Mouse (Mus musculus) liver, embryonic 12.5 days (tissue): ENCODE measurements around the gene Nars2. TPM values are rescaled to one million over a fixed set of nuclear protein-coding genes. Genes with fewer than 3 reads are reported as not detected.
A peak's percentile ranks its signal among the peaks of the same experiment; 100 is the strongest.
"Not testable (repeated sequence)": the region's sequence is repeated elsewhere in the genome, so short reads cannot be mapped to it uniquely, and the experiment has no call there.

Source experiments
- ATAC-seq: fragments of 200-750 bp; cut with Nextera tagmentation; 2 replicates; pipeline ENCODE4 v1.8.0; 2017; ENCODE audit warnings: moderate number of reproducible peaks, mild to moderate bottlenecking, moderate library complexity
- H3K27ac ChIP-seq: fragments of 300-500 bp; sonication (generic); 2 replicates; pipeline ENCODE4 v1.5.1; 2016; ENCODE audit warnings: mild to moderate bottlenecking
- H3K27me3 ChIP-seq: fragments of 300-500 bp; sonication (generic); replicated peaks from 2 replicates; pipeline ENCODE4 v1.6.1; 2016; ENCODE audit warnings: mild to moderate bottlenecking, moderate library complexity
- H3K36me3 ChIP-seq: fragments of 300-500 bp; sonication (generic); 2 replicates; pipeline ENCODE4 v1.6.1; 2016; ENCODE audit warnings: mild to moderate bottlenecking, moderate library complexity
- H3K4me1 ChIP-seq: fragments of 300-500 bp; sonication (generic); 2 replicates; pipeline ENCODE4 v1.6.1; 2016
- H3K4me2 ChIP-seq: fragments of 300-500 bp; sonication (generic); 2 replicates; pipeline ENCODE4 v1.6.1; 2016; ENCODE audit warnings: mild to moderate bottlenecking, moderate library complexity
- H3K4me3 ChIP-seq: fragments of 300-500 bp; sonication (generic); 2 replicates; pipeline ENCODE4 v1.5.1; 2016; ENCODE audit warnings: mild to moderate bottlenecking, moderate library complexity
- H3K9ac ChIP-seq: fragments of 300-500 bp; sonication (generic); 2 replicates; pipeline ENCODE4 v1.6.1; 2016; ENCODE audit warnings: mild to moderate bottlenecking, moderate library complexity
- H3K9me3 ChIP-seq: fragments of 300-500 bp; sonication (generic); replicated peaks from 2 replicates; pipeline ENCODE4 v1.6.1; 2016; ENCODE audit warnings: mild to moderate bottlenecking, moderate library complexity
- WGBS: fragments of 180-500 bp; shearing (Covaris S2); methylation state at CpG from one replicate; pipeline ENCODE4 v1.1.7; 2016; ENCODE audit not compliant: insufficient replicate concordance; 5-methylcytosine and 5-hydroxymethylcytosine counted together
- polyA plus RNA-seq: library from polyadenylated mRNA; unstranded; fragments of >200 nt; fragmentation: Nextera tagmentation; extraction: Ambion mirVana; gene quantifications from 2 replicates; pipeline ENCODE4 v1.2.1, GENCODE M21; 2016

The Nars2 gene
- polyA plus RNA-seq, 1 experiment from 2014 or later = 21.8 TPM

- WGBS = 2% methylated on average over 2 of the region's 2 CpGs
- 0 out of 2 replicates have a peak, but pooled peaks have one; percentile 42 for ATAC-seq
- Histone ChIP-seq H3K9me3 (no peaks in the 10 kb centered on the region), H3K27ac (no peak overlapping the region), H3K4me3 (no peak overlapping the region), H3K36me3 (no peaks in the 10 kb centered on the region), H3K9ac (no peak overlapping the region), H3K27me3 (peaks cover 5% of the 10 kb centered on the region; the same call in 1 of the 2 replicates), H3K4me1 (0 out of 2 replicates have a peak, but pooled peaks cover 4% of the 10 kb centered on the region), H3K4me2 (no peak overlapping the region)
Observed at GRCm38 (mm10) chr7:96915452-96916105, 35.7 kb upstream of the Nars2 start.

- H3K27me3 ChIP-seq = no peaks in the 10 kb centered on the region; the same call in 1 of the 2 replicates
- no peaks in the 10 kb centered on the region for H3K4me1 ChIP-seq
- no peak overlapping the region for H3K4me2 ChIP-seq
- 74% methylated on average over 7 of the region's 7 CpGs for WGBS
- no peaks in the 10 kb centered on the region for H3K9me3 ChIP-seq
- H3K36me3 ChIP-seq = no peaks in the 10 kb centered on the region
- H3K4me3 ChIP-seq = no peak overlapping the region
- no peak overlapping the region for H3K9ac ChIP-seq
- ATAC-seq = no peak
- no peak overlapping the region for H3K27ac ChIP-seq
Observed at GRCm38 (mm10) chr7:96920447-96921095, 30.7 kb upstream of the Nars2 start.

DNA sequence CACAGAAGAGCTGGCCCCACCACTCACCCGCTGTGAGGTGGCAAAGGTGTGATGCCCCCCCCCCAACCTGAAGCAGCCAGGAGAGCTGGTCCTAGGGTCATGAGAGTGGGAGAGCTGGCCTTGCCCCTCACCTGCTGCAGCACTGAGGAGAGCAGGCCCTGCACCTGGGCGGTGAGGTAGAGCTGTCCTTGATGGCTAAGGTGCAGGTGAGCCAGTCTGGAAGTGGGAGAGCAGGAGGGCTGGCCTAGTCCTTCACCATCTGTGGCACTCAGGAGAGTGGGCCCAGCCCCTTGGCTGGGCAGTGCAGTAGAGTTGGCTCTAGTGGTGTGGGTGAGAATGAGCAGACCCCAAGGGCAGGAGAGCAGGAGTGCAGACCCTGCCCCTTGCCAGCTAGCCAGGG is 28.4 kb upstream of the Nars2 start:
- WGBS = 75% methylated on average over 2 of the region's 2 CpGs
- no peak overlapping the region for H3K4me2 ChIP-seq
- no peaks in the 10 kb centered on the region for H3K4me1 ChIP-seq
- H3K36me3 ChIP-seq = no peaks in the 10 kb centered on the region
- no peak overlapping the region for H3K4me3 ChIP-seq
- H3K9me3 ChIP-seq = no peaks in the 10 kb centered on the region
- H3K27ac ChIP-seq = no peak overlapping the region
- H3K27me3 ChIP-seq = no peaks in the 10 kb centered on the region; the same call in 1 of the 2 replicates
- no peak overlapping the region for H3K9ac ChIP-seq
- 0 out of 2 replicates have a peak, but pooled peaks have one; percentile 30 for ATAC-seq

DNA sequence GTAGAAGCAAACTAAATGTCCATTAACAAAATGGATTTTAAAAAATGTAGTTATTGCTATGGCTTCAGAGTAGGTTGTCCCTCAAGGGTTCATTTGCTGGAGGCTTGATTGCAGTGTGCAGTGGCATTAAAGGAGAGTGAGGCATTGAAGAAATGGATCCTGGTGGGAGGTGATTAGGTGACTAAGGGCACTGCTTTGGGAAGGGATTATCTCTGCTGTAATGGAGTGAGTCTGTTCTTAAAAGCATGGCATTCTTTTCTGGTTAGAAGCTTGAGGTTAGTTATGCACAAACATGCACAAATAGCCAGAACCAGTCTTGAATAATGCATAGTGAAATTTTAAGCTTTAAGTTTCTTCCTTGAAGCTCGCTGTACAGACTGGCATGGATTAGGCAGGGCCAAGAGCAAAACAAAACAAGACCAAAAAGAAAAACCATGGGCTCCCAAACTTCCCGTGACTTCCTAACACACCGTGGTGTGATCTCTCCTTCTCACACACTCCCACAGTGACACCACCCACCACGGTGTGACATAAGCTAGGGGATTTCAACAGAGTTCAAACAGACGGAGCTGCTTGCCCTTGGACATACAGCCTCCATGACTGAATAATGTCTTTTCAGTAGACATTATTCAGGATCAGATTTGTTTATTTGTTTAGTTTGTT is 7.5 kb upstream of the Nars2 start:
- no peak for ATAC-seq
- H3K27me3 ChIP-seq = peaks cover 5% of the 10 kb centered on the region; the same call in 1 of the 2 replicates
- 59% methylated on average over 5 of the region's 5 CpGs for WGBS

DNA sequence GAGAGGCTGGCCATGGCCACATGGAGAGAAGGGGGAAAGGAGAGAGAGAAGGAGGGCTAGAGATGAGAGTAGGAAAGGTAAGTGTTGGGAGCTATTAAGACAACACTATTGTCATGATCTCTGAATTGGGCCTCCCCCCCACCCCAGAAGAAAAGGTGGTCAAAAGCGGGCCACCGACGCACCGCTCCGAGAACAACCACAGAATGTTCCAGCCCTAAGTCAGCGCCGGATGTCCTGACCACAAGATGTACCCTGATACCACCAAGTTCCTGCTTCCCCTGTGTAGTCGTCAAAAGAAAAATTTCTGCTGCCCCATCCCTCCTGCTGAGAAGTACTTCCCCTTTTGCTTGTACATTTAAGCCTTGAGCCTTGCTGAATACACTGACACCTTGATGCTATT is 4.8 kb upstream of the Nars2 start:
- not testable (repeated sequence) for H3K4me1 ChIP-seq, H3K36me3 ChIP-seq, H3K9me3 ChIP-seq, H3K9ac ChIP-seq, H3K4me3 ChIP-seq, H3K27me3 ChIP-seq, H3K27ac ChIP-seq, H3K4me2 ChIP-seq, ATAC-seq
- WGBS = 40% methylated on average over 8 of the region's 8 CpGs

More for the DNA sequence above, 7.5 kb upstream of the Nars2 start:
- Histone ChIP-seq H3K36me3 (no peaks in the 10 kb centered on the region), H3K27ac (no peak overlapping the region), H3K9ac (no peak overlapping the region), H3K4me1 (no peaks in the 10 kb centered on the region), H3K9me3 (no peaks in the 10 kb centered on the region), H3K4me3 (no peak overlapping the region), H3K4me2 (no peak overlapping the region)

DNA sequence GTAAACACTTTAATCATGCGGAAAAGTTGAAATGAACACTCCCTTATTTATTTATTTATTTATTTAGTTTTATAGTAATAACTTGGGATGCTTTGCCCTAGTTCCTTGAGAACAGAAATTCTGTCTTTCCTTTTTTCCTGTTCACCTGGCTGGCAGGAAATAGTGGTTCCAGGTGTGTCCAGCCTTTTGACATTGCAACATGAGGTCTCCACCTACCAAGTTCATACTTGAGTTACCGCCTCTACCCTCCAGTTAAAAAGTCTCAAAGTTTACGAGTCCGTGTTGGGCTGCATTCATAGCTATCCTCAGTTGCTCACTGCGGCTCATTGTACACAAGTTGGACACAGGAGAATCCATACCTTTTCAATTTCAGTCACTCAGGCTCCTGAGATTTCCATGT is 789 bp downstream of the Nars2 start:
- ATAC-seq = no peak
- WGBS = 29% methylated on average over 5 of the region's 5 CpGs
- H3K27ac ChIP-seq = peak overlapping the region; percentile 88

GRCm38 (mm10) chr7:96959168-96959567 is 7.9 kb downstream of the Nars2 start:
- Histone ChIP-seq H3K9me3 (no peaks in the 10 kb centered on the region), H3K4me1 (peaks cover 41% of the 10 kb centered on the region), H3K27ac (peak overlapping the region; percentile 60), H3K9ac (no peak overlapping the region), H3K4me2 (peak overlapping the region; percentile 51), H3K4me3 (no peak overlapping the region), H3K27me3 (no peaks in the 10 kb centered on the region), H3K36me3 (peaks cover 83% of the 10 kb centered on the region)
- ATAC-seq = peak; percentile 100
- 46% methylated on average over 5 of the region's 5 CpGs for WGBS

More for the DNA sequence above, 789 bp downstream of the Nars2 start:
- Histone ChIP-seq H3K36me3 (peaks cover 16% of the 10 kb centered on the region), H3K4me3 (peak overlapping the region; percentile 95), H3K9me3 (no peaks in the 10 kb centered on the region), H3K9ac (peak overlapping the region; percentile 95), H3K4me1 (peaks cover 36% of the 10 kb centered on the region), H3K27me3 (no peaks in the 10 kb centered on the region), H3K4me2 (peak overlapping the region; percentile 85)

DNA sequence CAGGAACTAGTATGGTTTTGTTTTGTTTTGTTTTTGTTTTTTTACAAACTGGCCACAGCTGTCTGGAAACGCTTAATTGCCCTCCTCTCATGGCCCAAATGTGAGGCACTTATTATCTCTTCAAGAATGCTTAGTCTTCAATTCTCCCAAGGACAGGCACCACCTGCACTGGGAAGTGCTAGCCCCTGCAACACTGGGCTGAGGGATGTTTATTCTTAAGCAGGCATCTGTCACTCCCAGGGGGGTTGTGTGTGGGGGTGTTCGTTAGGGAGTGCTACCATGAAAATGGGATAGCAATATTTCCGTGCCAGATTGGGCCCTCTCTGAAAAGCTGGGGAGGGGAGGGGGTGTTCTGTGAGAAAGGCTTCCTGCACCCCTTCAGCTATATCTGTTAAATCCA is 15.9 kb downstream of the Nars2 start:
- Histone ChIP-seq H3K4me3 (no peak overlapping the region), H3K27me3 (no peaks in the 10 kb centered on the region), H3K9me3 (no peaks in the 10 kb centered on the region), H3K4me2 (no peak overlapping the region), H3K9ac (no peak overlapping the region), H3K27ac (no peak overlapping the region), H3K36me3 (peaks cover 31% of the 10 kb centered on the region), H3K4me1 (peaks cover 35% of the 10 kb centered on the region)
- 60% methylated on average over 3 of the region's 3 CpGs for WGBS
- no peak for ATAC-seq

DNA sequence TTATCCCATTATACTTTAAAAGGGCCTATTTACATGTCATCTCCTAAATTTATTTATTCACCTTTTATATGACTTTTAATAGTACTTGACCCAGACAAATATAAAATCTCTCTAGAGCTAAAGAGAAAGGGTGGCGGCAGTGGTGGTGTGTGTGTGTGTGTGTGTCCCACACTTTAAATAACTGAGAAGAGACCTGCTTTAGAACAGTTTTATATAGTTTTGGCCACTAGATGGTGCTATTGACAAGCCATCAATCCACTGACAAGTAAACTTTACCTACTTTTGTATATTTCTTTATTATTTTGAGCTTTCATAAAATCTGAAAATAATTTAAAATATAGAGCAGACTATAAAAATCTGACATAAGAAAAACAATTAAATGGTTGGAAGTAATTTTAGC is 19.1 kb downstream of the Nars2 start:
- ATAC-seq = no peak
- Histone ChIP-seq H3K4me2 (no peak overlapping the region), H3K4me3 (no peak overlapping the region), H3K36me3 (peaks cover 25% of the 10 kb centered on the region), H3K27me3 (no peaks in the 10 kb centered on the region), H3K9me3 (no peaks in the 10 kb centered on the region), H3K27ac (no peak overlapping the region), H3K9ac (no peak overlapping the region), H3K4me1 (peaks cover 47% of the 10 kb centered on the region)
- WGBS = 9% methylated on average over 1 of the region's 1 CpGs

GRCm38 (mm10) chr7:96971027-96971996 is 20.0 kb downstream of the Nars2 start:
- WGBS = 56% methylated on average over 21 of the region's 21 CpGs
- Histone ChIP-seq H3K27me3 (no peaks in the 10 kb centered on the region), H3K9ac (no peak overlapping the region), H3K9me3 (no peaks in the 10 kb centered on the region), H3K4me2 (peak overlapping the region; percentile 36), H3K27ac (no peak overlapping the region), H3K4me3 (no peak overlapping the region), H3K4me1 (peaks cover 47% of the 10 kb centered on the region), H3K36me3 (peaks cover 33% of the 10 kb centered on the region)
- ATAC-seq = 0 out of 2 replicates have a peak, but pooled peaks have one; percentile 28
